Mouse (Mus musculus): ENCODE results near the gene Ndufb4. TPM values are rescaled to one million over a fixed set of nuclear protein-coding genes. Genes with fewer than 3 reads are reported as not detected.
"Not testable (repeated sequence)": the region's sequence is repeated elsewhere in the genome, so short reads cannot be mapped to it uniquely, and the experiment has no call there.

Gene Ndufb4
- polyA plus RNA-seq, 1 experiment from 2014 or later, result 47.7 TPM

DNA sequence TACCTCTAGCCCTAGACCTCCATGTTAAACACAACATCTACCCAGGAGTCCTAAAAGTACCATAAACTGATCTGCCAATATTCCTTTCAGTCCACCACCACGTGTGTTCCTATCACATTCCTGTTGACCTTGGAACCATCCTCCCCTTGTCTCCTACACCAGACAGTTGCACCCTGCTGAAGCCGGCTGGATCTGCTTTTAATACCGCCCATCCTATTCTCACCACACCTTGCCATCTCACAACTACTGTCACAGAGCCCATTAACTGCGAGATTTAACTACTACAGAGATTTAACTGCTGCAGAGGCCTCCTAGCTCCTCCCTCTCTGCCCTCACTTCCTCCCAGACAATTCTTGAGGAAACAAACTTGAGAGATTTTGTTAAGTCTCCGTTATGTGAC lies 2.8 kb downstream of the Ndufb4 start:
- no peak overlapping the region for H3K9ac ChIP-seq
- no peak overlapping the region for H3K27ac ChIP-seq
- H3K4me1 ChIP-seq (replicated peaks), result peaks cover 34% of the 10 kb centered on the region
- DNase-seq (no peak), ATAC-seq (ENCODE audit: low read depth) (no peak)
- no peak overlapping the region for H3K4me3 ChIP-seq (replicated peaks)
- H3K36me3 ChIP-seq, result peaks cover 37% of the 10 kb centered on the region
- no peaks in the 10 kb centered on the region for H3K27me3 ChIP-seq
- 70% methylated on average over 5 of the region's 5 CpGs for WGBS (ENCODE audit: insufficient replicate concordance)
- H3K4me2 ChIP-seq, result no peak overlapping the region
- H3K9me3 ChIP-seq (replicated peaks), result no peaks in the 10 kb centered on the region

DNA sequence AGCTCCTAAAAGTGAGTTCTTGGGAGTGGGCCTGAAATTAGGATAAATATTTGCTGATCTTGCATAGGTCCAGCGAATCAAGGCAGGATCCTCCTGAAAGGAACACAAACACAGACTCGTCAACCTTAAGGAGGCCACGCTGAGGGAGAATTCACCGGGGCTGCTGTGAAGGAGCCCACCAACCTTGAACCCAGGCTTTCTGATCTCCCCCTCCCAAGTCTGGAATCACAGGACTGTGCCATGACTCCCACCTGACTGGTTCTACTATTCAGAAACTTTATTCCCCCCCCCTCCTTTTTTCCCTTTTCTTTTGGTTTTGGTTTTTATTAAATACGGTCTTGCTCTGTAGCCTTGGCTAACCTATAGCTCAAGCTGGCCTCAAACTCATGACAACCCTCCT lies 5.2 kb downstream of the Ndufb4 start:
- DNase-seq (no peak), ATAC-seq (ENCODE audit: low read depth) (no peak)
- no peak overlapping the region for H3K4me2 ChIP-seq
- H3K36me3 ChIP-seq, result peaks cover 51% of the 10 kb centered on the region
- WGBS (ENCODE audit: insufficient replicate concordance), result 89% methylated on average over 5 of the region's 5 CpGs
- no peaks in the 10 kb centered on the region for H3K27me3 ChIP-seq
- H3K9ac ChIP-seq, result no peak overlapping the region
- no peak overlapping the region for H3K4me3 ChIP-seq (replicated peaks)
- peaks cover 21% of the 10 kb centered on the region for H3K4me1 ChIP-seq (replicated peaks)
- H3K9me3 ChIP-seq (replicated peaks), result no peaks in the 10 kb centered on the region
- no peak overlapping the region for H3K27ac ChIP-seq

DNA sequence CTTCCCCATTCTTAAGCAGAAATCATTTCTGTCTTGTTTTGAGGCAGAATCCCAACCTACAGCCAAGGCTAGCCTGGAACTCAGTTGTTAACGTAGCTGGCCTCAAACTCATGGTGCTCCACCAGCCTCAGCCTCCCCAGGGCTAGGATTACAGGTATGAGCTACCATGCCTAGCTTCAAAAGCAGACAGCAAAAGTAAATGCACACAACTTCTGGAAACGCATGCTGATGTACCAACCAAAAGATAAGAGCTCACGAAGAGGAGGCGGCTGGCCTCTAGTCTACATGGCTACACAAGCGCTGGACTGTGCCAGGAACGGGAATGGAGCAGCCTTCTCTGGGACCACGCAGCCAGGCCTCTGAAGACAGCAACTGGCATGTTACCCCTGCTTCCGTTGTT lies 6.3 kb downstream of the Ndufb4 start:
- ATAC-seq (ENCODE audit: low read depth) (no peak), DNase-seq (no peak)
- Histone ChIP-seq H3K27me3 (no peaks in the 10 kb centered on the region), H3K27ac (no peak overlapping the region), H3K9me3 (replicated peaks) (no peaks in the 10 kb centered on the region), H3K4me1 (replicated peaks) (peaks cover 18% of the 10 kb centered on the region), H3K9ac (no peak overlapping the region), H3K4me2 (no peak overlapping the region), H3K4me3 (replicated peaks) (no peak overlapping the region), H3K36me3 (peaks cover 51% of the 10 kb centered on the region)
- WGBS (ENCODE audit: insufficient replicate concordance), result 82% methylated on average over 8 of the region's 8 CpGs

DNA sequence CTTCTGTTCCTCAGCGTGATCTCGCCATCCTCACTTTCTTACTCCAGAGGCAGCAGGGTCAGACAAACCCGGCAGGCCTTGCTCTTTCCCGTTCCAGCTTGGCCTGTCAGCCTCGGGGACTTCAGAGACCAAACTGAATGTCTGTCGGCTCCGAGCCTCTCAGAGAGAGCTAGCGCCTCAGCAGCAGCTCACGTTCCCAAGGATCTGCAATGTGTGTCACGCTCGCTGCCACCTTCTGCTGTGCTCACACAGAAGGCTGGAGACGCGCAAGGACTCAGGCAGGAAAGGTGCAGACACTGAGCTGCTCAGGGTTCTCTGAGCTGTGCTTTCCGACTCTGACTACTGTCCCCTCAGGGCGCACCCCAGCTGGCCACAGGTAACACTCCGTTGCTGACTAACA lies 7.2 kb downstream of the Ndufb4 start:
- 90% methylated on average over 16 of the region's 16 CpGs for WGBS (ENCODE audit: insufficient replicate concordance)
- Histone ChIP-seq H3K9ac (no peak overlapping the region), H3K4me3 (replicated peaks) (no peak overlapping the region), H3K4me2 (no peak overlapping the region), H3K36me3 (peaks cover 51% of the 10 kb centered on the region), H3K27me3 (no peaks in the 10 kb centered on the region), H3K9me3 (replicated peaks) (no peaks in the 10 kb centered on the region), H3K4me1 (replicated peaks) (peaks cover 10% of the 10 kb centered on the region), H3K27ac (no peak overlapping the region)
- DNase-seq (no peak), ATAC-seq (ENCODE audit: low read depth) (no peak)

DNA sequence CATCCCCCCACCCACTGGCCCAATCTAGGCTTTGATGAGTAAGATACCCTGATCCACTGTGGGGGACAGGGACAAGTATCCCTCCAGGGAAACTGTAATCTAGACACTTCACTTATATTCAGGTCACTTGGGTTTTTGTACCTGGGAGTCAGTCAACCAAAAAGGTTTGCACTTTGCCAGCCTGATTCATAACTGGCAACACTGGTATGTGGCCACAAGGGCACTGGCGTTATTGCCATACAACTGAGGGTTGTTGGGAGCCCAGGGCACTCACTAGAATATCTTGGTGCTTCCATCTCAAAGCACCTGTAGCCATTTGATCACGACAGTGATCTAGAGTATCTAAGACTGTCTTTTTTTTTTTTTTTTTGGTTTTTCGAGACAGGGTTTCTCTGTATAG lies 8.5 kb downstream of the Ndufb4 start:
- Histone ChIP-seq H3K4me3 (replicated peaks) (no peak overlapping the region), H3K9me3 (replicated peaks) (no peaks in the 10 kb centered on the region), H3K9ac (no peak overlapping the region), H3K4me2 (no peak overlapping the region), H3K27ac (no peak overlapping the region), H3K36me3 (peaks cover 43% of the 10 kb centered on the region), H3K4me1 (replicated peaks) (no peaks in the 10 kb centered on the region), H3K27me3 (no peaks in the 10 kb centered on the region)
- ATAC-seq (ENCODE audit: low read depth), result no peak
- WGBS (ENCODE audit: insufficient replicate concordance), result 78% methylated on average over 3 of the region's 3 CpGs
- DNase-seq, result no peak

DNA sequence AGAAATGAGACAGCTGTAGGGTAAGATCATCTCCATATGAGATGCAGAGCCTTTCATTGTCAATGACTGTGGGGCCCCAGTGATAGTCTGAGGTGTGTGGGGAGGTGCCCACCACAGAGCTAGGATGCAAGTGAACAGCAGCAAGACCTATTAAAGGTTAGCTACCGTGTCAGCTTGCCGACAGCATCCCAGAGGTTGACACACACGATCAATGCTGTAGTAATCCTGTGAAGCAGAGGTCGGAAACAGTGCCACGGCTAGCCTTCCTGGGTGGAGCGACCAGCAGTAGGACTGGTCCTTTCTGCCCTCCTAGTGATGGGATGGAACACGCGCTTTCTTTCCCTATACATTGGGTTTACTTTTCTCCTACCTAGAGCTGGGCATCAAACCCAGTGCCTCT lies 9.0 kb downstream of the Ndufb4 start:
- Histone ChIP-seq H3K27ac (no peak overlapping the region), H3K36me3 (peaks cover 37% of the 10 kb centered on the region), H3K4me1 (replicated peaks) (no peaks in the 10 kb centered on the region), H3K27me3 (no peaks in the 10 kb centered on the region), H3K9me3 (replicated peaks) (no peaks in the 10 kb centered on the region), H3K4me2 (no peak overlapping the region), H3K9ac (no peak overlapping the region), H3K4me3 (replicated peaks) (no peak overlapping the region)
- DNase-seq (no peak), ATAC-seq (ENCODE audit: low read depth) (no peak)
- WGBS (ENCODE audit: insufficient replicate concordance), result 87% methylated on average over 8 of the region's 8 CpGs

GRCm38 (mm10) chr16:37644486-37644885 lies 9.8 kb downstream of the Ndufb4 start:
- no peaks in the 10 kb centered on the region for H3K4me1 ChIP-seq (replicated peaks)
- no peak overlapping the region for H3K4me3 ChIP-seq (replicated peaks)
- ATAC-seq (ENCODE audit: low read depth) (no peak), DNase-seq (no peak)
- H3K9me3 ChIP-seq (replicated peaks), result no peaks in the 10 kb centered on the region
- no peaks in the 10 kb centered on the region for H3K27me3 ChIP-seq
- H3K4me2 ChIP-seq, result no peak overlapping the region
- no peak overlapping the region for H3K27ac ChIP-seq
- H3K9ac ChIP-seq, result no peak overlapping the region
- 72% methylated on average over 5 of the region's 5 CpGs for WGBS (ENCODE audit: insufficient replicate concordance)
- H3K36me3 ChIP-seq, result peaks cover 37% of the 10 kb centered on the region

DNA sequence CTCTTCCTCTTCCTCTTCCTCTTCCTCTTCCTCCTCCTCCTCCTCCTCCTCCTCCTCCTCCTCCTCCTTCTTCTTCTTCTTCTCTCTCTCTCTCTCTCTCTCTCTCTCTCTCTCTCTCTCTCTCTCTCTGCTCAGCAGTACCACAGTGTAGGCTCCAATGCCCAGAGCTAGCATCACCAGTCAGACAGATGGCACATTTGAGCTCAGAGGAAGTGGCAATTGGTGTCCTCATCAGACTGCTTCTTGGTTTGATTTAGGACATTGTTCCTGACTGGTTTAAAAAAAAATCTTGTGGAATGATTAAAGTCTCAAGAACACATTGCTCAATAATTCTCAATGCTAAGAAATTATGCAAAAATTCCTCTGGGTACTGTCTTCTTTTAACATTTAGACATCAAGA lies 13.7 kb downstream of the Ndufb4 start:
- not testable (repeated sequence) for H3K4me2 ChIP-seq; H3K9ac ChIP-seq; H3K36me3 ChIP-seq; H3K4me3 ChIP-seq (replicated peaks); H3K4me1 ChIP-seq (replicated peaks); H3K27me3 ChIP-seq; H3K27ac ChIP-seq; DNase-seq; ATAC-seq (ENCODE audit: low read depth); H3K9me3 ChIP-seq (replicated peaks)

- H3K4me3 ChIP-seq (replicated peaks), result no peak overlapping the region
- no peak overlapping the region for H3K9ac ChIP-seq
- no peak for DNase-seq
- H3K27ac ChIP-seq, result no peak overlapping the region
- H3K4me1 ChIP-seq (replicated peaks), result peaks cover 14% of the 10 kb centered on the region
- ATAC-seq (ENCODE audit: low read depth), result no peak
- no peaks in the 10 kb centered on the region for H3K27me3 ChIP-seq
- H3K36me3 ChIP-seq, result no peaks in the 10 kb centered on the region
- H3K4me2 ChIP-seq, result no peak overlapping the region
- H3K9me3 ChIP-seq (replicated peaks), result no peaks in the 10 kb centered on the region
These were observed 16.5 kb downstream of the Ndufb4 start for GRCm38 (mm10) chr16:37637802-37638201.

- Histone ChIP-seq H3K27ac (no peak overlapping the region), H3K4me2 (no peak overlapping the region), H3K4me3 (replicated peaks) (no peak overlapping the region), H3K9ac (no peak overlapping the region), H3K27me3 (no peaks in the 10 kb centered on the region), H3K36me3 (no peaks in the 10 kb centered on the region), H3K4me1 (replicated peaks) (peaks cover 14% of the 10 kb centered on the region), H3K9me3 (replicated peaks) (no peaks in the 10 kb centered on the region)
- no peak for ATAC-seq (ENCODE audit: low read depth)
- WGBS (ENCODE audit: insufficient replicate concordance), result 54% methylated on average over 6 of the region's 6 CpGs
- no peak for DNase-seq
These were observed 18.1 kb downstream of the Ndufb4 start for GRCm38 (mm10) chr16:37636107-37636506.

- no peak overlapping the region for H3K4me2 ChIP-seq
- H3K4me1 ChIP-seq (replicated peaks), result peaks cover 14% of the 10 kb centered on the region
- H3K27ac ChIP-seq, result no peak overlapping the region
- ATAC-seq (ENCODE audit: low read depth), result peak; percentile 69
- H3K4me3 ChIP-seq (replicated peaks), result no peak overlapping the region
- no peaks in the 10 kb centered on the region for H3K27me3 ChIP-seq
- no peak for DNase-seq
- H3K9me3 ChIP-seq (replicated peaks), result no peaks in the 10 kb centered on the region
- H3K9ac ChIP-seq, result no peak overlapping the region
- H3K36me3 ChIP-seq, result no peaks in the 10 kb centered on the region
- 57% methylated on average over 1 of the region's 1 CpGs for WGBS (ENCODE audit: insufficient replicate concordance)
These were observed 19.2 kb downstream of the Ndufb4 start for GRCm38 (mm10) chr16:37635095-37635494.

GRCm38 (mm10) chr16:37634578-37634977 lies 19.7 kb downstream of the Ndufb4 start:
- peaks cover 14% of the 10 kb centered on the region for H3K4me1 ChIP-seq (replicated peaks)
- H3K9ac ChIP-seq, result no peak overlapping the region
- ATAC-seq (ENCODE audit: low read depth) (peak; percentile 96), DNase-seq (peak; percentile 52)
- 18% methylated on average over 9 of the region's 9 CpGs for WGBS (ENCODE audit: insufficient replicate concordance)
- H3K27ac ChIP-seq, result no peak overlapping the region
- H3K4me3 ChIP-seq (replicated peaks), result peak overlapping the region; percentile 4; the same call in 1 of the 2 replicates
- peak overlapping the region; percentile 48 for H3K4me2 ChIP-seq
- H3K27me3 ChIP-seq, result no peaks in the 10 kb centered on the region
- no peaks in the 10 kb centered on the region for H3K9me3 ChIP-seq (replicated peaks)
- no peaks in the 10 kb centered on the region for H3K36me3 ChIP-seq

DNA sequence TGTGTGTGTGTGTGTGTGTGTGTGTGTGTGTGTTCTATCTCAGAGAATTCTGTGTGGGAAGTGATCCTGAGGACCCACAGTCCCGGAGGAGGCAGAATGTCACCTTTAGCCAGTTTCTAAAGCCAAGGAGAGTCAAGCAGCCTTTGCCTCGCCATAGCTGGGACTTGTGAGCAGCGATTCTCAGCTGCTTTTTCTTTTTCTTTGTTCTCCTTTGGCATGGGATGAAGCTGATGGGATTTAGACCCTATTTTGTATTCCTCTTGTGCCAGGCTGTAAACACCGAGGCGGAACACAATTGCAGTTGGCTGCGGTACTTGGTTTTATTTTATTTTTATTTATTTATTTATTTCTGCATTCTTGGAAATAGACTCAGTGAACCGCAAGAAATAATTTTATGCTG lies 25.2 kb downstream of the Ndufb4 start:
- Histone ChIP-seq H3K9me3 (replicated peaks) (no peaks in the 10 kb centered on the region), H3K4me3 (replicated peaks) (no peak overlapping the region), H3K4me2 (no peak overlapping the region), H3K27me3 (no peaks in the 10 kb centered on the region), H3K36me3 (no peaks in the 10 kb centered on the region), H3K27ac (no peak overlapping the region), H3K9ac (no peak overlapping the region), H3K4me1 (replicated peaks) (peaks cover 2% of the 10 kb centered on the region)
- DNase-seq (no peak), ATAC-seq (ENCODE audit: low read depth) (no peak)
- WGBS (ENCODE audit: insufficient replicate concordance), result 78% methylated on average over 7 of the region's 7 CpGs
